Mouse (Mus musculus) lung, adult 2 months (tissue): Measurements from ENCODE around the gene Dnah1. TPM values are rescaled to one million over a fixed set of nuclear protein-coding genes. Genes with fewer than 3 reads are reported as not detected.

Experiments used
- DNase-seq: peaks from one replicate; pipeline ENCODE4 v3.0.0; 2022
- H3K4me1 ChIP-seq: fragments of 200-500 bp; 2 replicates; pipeline ENCODE4 v1.6.1; 2011; ENCODE audit warnings: low read length; ENCODE audit not compliant: control insufficient read depth, insufficient read depth
- H3K4me3 ChIP-seq: fragments of 200-500 bp; replicated peaks from 2 replicates; pipeline ENCODE3; 2011; ENCODE audit warnings: low read depth, mild to moderate bottlenecking, control low read depth, low read length; ENCODE audit errors: extremely low read depth
- CTCF ChIP-seq: fragments of 200-500 bp; IDR thresholded peaks from 2 replicates; pipeline ENCODE4 v1.5.1; 2011; ENCODE audit warnings: mild to moderate bottlenecking, low read length, control low read depth; ENCODE audit not compliant: insufficient read depth
- POLR2A ChIP-seq: fragments of 200-500 bp; IDR thresholded peaks from 2 replicates; pipeline ENCODE4 v1.6.1; 2011; ENCODE audit warnings: low read depth, mild to moderate bottlenecking, control low read depth, low read length, borderline replicate concordance; ENCODE audit errors: extremely low read depth
- WGBS: fragments of 180-500 bp; shearing (Covaris S2); methylation state at CpG from one replicate; pipeline ENCODE4 v1.1.7; 2018; 5-methylcytosine and 5-hydroxymethylcytosine counted together
- polyA plus RNA-seq: library from polyadenylated mRNA; depleted of rRNA; stranded (reverse); fragments of >200 nt; gene quantifications from 2 replicates; pipeline ENCODE4 v1.2.3, GENCODE M21; 2012

Dnah1 gene
- polyA plus RNA-seq, 1 experiment, result 5.5 TPM

DNA sequence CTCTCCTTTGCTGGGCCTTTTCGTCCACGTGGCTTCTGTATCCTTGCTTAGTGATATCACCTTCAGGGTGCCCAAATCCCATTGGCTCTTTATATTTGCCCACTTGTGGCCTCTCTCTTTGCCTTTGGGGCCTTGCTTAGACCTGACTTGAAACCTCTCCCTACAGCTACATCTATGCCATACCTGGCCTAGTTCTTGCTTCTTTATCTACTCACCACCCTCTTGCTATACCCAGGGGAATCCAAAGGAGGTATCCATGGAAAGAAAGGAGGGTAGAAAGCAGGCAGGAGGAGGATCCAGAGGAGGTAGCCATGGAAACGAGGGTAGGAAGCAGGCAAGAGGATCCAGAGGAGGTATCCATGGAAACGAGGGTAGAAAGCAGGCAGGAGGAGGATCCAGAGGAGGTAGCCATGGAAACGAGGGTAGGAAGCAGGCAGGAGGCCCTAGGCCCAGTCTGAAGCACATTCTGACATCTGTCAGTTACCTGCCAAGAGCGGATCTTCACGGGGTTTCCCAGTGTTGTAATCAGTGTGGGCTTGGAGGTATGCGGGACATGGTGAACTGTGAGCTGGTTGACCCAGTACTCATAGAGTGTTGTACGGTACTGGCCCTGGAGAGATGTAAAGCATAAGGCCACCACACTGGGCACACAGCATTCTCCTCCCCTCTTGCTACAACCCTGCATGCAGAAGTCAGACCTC, 55.2 kb downstream of the Dnah1 start:
- WGBS, result 68% methylated on average over 9 of the region's 9 CpGs
- TF ChIP-seq CTCF (no peak), POLR2A (no peak)
- H3K4me1 ChIP-seq, result no peaks in the 10 kb centered on the region; the same call in 1 of the 2 replicates

DNA sequence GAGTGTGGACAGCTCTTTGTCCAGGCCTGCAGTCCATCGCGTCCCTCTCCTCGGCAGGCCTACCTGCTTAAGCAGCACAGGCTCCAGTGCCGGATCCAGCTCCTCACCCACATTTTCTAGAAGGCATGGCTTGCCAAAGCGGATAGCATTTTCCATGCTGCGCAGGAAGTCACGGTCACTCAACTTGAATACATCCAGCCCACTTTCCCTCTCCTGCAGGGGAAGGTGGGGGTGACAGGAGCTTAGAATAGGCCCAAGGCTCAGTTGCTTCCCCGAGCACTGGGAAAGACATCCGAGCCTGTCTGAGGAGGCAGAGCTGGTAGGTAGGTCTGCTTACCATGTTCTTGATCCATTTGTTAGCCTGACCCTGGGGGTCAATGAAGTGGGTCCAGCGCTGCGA, 56.0 kb downstream of the Dnah1 start:
- Histone ChIP-seq H3K4me1 (no peaks in the 10 kb centered on the region; the same call in 1 of the 2 replicates), H3K4me3 (no peak overlapping the region)
- no peak for TF ChIP-seq CTCF
- WGBS, result 85% methylated on average over 11 of the region's 11 CpGs
- no peak for DNase-seq

More for the DNA sequence above, 55.2 kb downstream of the Dnah1 start:
- H3K4me3 ChIP-seq, result no peak overlapping the region
- no peak for DNase-seq

DNA sequence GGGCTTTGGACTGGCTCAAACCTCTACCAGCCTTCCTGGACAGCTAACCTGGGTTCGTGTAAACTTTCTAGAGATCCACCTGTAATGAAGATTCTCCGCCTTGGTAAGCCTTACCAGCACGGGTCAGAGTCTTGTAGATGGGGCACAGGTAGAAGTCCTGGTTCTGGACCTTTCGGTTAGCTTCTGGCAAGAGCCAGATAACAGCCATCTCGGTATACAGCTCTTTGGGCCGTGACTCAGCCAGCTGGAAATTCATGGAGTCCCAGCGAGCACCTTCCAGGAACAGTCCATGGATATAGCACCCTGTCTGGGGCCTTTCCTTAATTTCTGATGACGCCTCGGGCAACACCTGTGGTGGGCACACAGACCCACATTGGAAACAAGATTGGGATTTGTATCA, 62.8 kb downstream of the Dnah1 start:
- TF ChIP-seq CTCF, result no peak
- TF ChIP-seq POLR2A, result no peak
- H3K4me3 ChIP-seq, result no peak overlapping the region
- 88% methylated on average over 9 of the region's 9 CpGs for WGBS
- H3K4me1 ChIP-seq, result no peaks in the 10 kb centered on the region
- DNase-seq, result no peak

DNA sequence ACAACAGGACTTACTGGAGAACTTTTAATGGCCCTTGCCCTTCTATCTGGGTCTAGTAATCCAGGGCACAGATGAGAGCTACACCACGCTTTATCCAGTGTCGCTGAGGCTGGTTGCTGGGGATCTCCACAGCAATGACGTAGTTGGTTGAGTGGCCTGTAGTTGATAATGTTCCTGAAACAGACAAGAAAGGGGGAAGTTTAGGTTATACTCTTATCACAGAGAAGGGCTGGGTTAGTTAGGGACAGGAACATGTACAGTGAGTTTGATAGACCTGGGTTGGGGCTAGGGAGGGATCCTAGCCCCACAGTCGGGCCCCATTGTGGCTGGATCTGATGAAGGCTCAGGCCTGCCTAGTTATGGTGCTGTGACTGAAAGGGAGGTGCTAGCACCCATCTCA, 63.3 kb downstream of the Dnah1 start:
- Histone ChIP-seq H3K4me1 (no peaks in the 10 kb centered on the region), H3K4me3 (no peak overlapping the region)
- 93% methylated on average over 4 of the region's 4 CpGs for WGBS
- TF ChIP-seq CTCF (no peak), POLR2A (no peak)
- DNase-seq, result no peak

DNA sequence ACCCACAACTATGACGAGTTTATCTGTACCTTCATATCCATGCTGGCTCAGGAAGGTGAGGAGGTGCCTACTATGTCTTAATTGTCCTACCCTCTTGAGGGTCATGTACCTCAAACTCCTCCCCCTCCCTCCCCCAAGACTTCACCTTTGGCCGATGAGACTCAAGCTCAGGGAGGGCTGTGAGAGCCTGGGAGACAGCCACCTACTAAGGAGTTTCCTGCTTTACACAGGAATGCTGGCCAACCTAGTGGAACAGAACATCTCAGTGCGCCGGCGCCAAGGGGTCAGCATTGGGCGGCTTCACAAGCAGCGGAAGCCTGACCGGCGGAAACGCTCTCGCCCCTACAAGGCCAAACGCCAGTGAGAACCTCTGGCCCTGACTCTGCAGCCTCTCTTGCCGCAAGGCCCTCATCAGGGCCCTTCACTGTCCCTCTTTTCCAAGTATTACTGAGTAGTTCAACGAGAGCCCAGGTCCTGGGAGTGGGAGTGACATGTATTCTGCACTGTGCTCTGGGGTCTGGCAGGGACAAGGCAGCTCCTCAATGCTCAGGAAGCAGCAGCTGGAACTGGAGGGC, 65.1 kb downstream of the Dnah1 start:
- WGBS, result 92% methylated on average over 14 of the region's 14 CpGs
- H3K4me1 ChIP-seq, result no peaks in the 10 kb centered on the region
- H3K4me3 ChIP-seq, result no peak overlapping the region
- no peak for TF ChIP-seq CTCF
- no peak for TF ChIP-seq POLR2A
- DNase-seq, result no peak

DNA sequence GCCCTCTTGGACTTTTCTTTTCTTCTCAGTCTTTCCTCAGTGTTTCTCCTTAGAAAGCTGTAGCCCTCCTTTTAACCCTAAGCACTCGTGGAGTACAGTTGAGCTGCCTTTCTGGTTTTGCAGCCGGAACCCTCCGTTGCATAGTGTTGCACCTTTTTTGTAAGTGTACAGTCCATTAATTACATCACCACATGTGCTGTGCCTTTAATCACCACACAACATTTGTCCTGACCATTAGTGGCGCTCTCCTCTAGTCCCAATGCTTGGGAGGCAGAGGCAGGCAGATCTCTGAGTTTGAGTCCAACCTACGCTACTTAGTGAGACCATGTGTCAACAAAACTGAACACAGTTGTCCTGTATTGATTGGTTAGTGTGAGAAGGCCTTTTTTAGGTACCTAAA, 71.6 kb downstream of the Dnah1 start:
- Histone ChIP-seq H3K4me1 (peaks cover 3% of the 10 kb centered on the region), H3K4me3 (peak overlapping the region; percentile 95)
- DNase-seq, result no peak
- TF ChIP-seq CTCF (no peak), POLR2A (no peak)
- WGBS, result 80% methylated on average over 5 of the region's 5 CpGs

DNA sequence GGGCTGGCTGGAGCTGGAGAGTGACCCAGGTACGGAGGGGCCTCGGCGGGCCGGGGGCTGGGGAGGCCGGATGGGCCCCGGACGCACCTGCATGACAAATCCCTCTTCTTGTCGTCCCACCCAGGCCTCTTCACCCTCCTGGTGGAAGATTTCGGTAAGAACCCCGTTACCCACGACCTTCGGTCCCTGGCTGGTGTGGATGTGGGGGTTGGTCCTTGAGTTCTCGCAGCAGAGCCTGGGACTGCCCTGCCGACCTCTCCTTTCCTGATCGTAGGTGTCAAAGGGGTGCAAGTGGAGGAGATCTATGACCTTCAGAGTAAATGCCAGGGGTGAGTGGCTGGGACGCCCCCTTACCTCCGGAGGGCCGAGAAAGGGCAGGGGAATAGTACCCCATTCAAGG, 72.1 kb downstream of the Dnah1 start:
- Histone ChIP-seq H3K4me1 (peaks cover 3% of the 10 kb centered on the region), H3K4me3 (peak overlapping the region; percentile 95)
- TF ChIP-seq CTCF (no peak), POLR2A (no peak)
- WGBS, result under 1% methylated on average over 18 of the region's 18 CpGs
- DNase-seq, result no peak

DNA sequence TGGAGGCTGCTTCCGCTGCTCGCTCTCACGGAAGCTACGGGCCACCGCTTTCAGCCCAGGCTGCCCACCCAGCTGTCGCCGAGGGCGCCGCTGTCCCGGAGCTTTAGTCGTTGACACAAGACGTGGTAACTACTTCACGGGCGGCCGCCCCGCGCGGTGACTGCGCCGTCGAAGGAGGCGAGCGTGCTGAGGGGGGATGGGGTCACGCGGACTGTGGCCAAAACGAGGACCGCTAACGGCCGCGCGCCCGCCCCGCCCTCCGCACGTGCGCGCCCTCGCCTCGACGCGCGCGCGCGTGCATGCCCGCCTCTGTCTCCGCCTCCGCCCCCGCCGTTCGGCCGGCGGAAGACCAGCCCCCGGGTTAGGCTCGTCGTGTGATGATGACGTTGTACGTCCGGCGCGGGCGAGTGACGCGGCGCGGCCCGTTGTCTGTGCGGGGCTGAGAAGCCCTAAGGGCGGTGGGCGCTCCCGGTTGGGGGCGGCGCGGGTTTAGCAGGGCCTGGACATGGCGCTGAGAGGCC, 72.6 kb downstream of the Dnah1 start, which contains the start of the genes Phf7 and Bap1:
TSS of gene Phf7 (minus strand) at position 234 of the 521 bp plus-strand sequence.
TSS of gene Bap1 (plus strand) at position 367 of the 521 bp plus-strand sequence.
- peak; percentile 97 for DNase-seq
- TF ChIP-seq POLR2A (peak; percentile 59; the same call in 1 of the 2 replicates), CTCF (no peak)
- under 1% methylated on average over 73 of the region's 75 CpGs for WGBS
- Histone ChIP-seq H3K4me1 (peaks cover 3% of the 10 kb centered on the region), H3K4me3 (peak within 1 kb of the TSS; percentile 97)

DNA sequence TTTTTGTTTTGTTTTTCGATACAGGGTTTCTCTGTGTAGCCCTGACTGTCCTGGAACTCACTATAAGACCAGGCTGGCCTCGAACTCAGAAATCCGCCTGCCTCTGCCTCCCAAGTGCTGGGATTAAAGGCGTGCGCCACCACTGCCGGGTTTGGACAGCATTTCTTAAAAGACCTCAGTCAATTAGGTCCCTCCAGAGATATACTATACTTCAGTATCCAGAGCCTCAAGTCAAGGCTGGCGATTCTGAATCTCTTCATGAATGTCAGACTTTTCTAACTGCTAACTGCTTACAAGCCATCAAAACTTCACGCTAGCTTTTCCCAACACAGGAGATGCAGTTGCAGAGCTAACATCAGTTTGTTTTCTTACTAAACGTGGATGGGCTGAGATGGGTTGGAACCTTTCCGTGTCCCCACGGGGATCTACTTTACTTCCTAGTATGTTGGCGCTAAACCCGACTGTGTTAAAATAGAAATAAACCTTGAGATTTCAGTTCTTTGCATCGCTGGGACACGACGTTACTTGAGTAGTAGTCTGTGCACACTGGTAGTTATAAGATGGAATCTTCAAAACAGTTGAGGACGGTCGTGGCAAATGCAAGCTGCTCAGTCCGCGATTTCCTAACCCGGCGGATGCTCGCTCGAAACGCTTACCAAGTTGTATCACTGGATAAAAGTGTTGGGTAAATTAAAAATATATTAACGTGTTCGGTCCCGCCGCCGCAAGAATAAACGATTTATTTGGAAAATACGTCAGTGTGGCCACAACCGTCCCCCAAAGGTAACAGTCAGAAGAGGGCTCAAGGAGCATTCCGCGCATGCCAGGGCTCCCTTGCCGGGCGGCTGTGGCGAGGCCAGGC, 73.2 kb downstream of the Dnah1 start:
- TF ChIP-seq POLR2A (no peak), CTCF (no peak)
- Histone ChIP-seq H3K4me3 (peak overlapping the region; percentile 97), H3K4me1 (peaks cover 3% of the 10 kb centered on the region)
- DNase-seq, result no peak
- WGBS, result 14% methylated on average over 38 of the region's 38 CpGs

DNA sequence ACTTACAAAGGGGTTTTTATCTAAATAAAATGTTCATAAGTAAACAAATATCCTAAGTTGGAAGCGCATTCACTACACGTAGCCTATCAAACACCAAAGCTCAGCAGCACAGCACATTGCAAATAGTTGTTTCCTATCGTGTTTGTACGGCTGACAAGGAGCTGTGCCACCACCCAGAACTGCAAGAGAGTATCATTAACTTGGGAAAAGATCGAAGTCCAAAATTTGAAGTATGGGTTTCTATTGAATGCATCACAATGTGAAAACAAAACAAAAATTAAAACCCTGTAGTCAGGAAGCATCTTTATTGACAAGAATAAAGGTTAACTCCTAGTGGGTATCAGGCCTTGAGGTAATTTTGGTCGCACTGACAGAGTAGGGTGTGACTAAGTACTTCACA, 75.3 kb downstream of the Dnah1 start:
- TF ChIP-seq CTCF (no peak), POLR2A (no peak)
- DNase-seq, result no peak
- 86% methylated on average over 6 of the region's 6 CpGs for WGBS

More for the DNA sequence above, 75.3 kb downstream of the Dnah1 start:
- H3K4me1 ChIP-seq, result peaks cover 3% of the 10 kb centered on the region
- no peak overlapping the region for H3K4me3 ChIP-seq
